Mouse (Mus musculus): ENCODE measurements at regions not wholly inside any gene's neighbourhood (a gene's known extent, or its start where the extent isn't known, plus 50 kb on each side); places are given as distances from the start of the nearest gene placed in this dataset.
A peak's percentile ranks its signal among the peaks of the same experiment; 100 is the strongest.

GRCm38 (mm10) chr3:8751356-8751755 is 858.5 kb downstream of the Zfp704 start:
- DNase-seq (ENCODE audit: low spot score), result no peak

- no peak for DNase-seq (ENCODE audit: low spot score)
These were observed 859.0 kb downstream of the Zfp704 start for GRCm38 (mm10) chr3:8750858-8751257.

- DNase-seq (ENCODE audit: low spot score), result no peak
These were observed 859.7 kb downstream of the Zfp704 start for GRCm38 (mm10) chr3:8750162-8750561.

GRCm38 (mm10) chr3:8747201-8747600 is 862.7 kb downstream of the Zfp704 start:
- no peak for DNase-seq (ENCODE audit: low spot score)

- DNase-seq (ENCODE audit: low spot score), result no peak
These were observed 863.2 kb downstream of the Zfp704 start for GRCm38 (mm10) chr3:8746677-8747076.

- DNase-seq (ENCODE audit: low spot score), result no peak
These were observed 863.8 kb downstream of the Zfp704 start for GRCm38 (mm10) chr3:8746037-8746436.

- DNase-seq (ENCODE audit: low spot score), result no peak
These were observed 865.0 kb downstream of the Zfp704 start for GRCm38 (mm10) chr3:8744857-8745256.

GRCm38 (mm10) chr3:8743650-8744049 is 866.2 kb downstream of the Zfp704 start:
- no peak for DNase-seq (ENCODE audit: low spot score)

- DNase-seq (ENCODE audit: low spot score), result no peak
These were observed 868.4 kb downstream of the Zfp704 start for GRCm38 (mm10) chr3:8741266-8742023.

- no peak for DNase-seq (ENCODE audit: low spot score)
These were observed 869.2 kb downstream of the Zfp704 start for GRCm38 (mm10) chr3:8740710-8741109.

GRCm38 (mm10) chr3:8739299-8739698 is 870.6 kb downstream of the Zfp704 start:
- no peak for DNase-seq (ENCODE audit: low spot score)

GRCm38 (mm10) chr3:8736239-8736953 is 873.5 kb downstream of the Zfp704 start:
- DNase-seq (ENCODE audit: low spot score), result no peak

GRCm38 (mm10) chr3:8734096-8734495 is 875.8 kb downstream of the Zfp704 start:
- no peak for DNase-seq (ENCODE audit: low spot score)

GRCm38 (mm10) chr3:8731398-8731797 is 878.5 kb downstream of the Zfp704 start:
- DNase-seq (ENCODE audit: low spot score), result no peak

GRCm38 (mm10) chr3:8721628-8722594 is 888.0 kb downstream of the Zfp704 start:
- DNase-seq (ENCODE audit: low spot score), result no peak

- no peak for DNase-seq (ENCODE audit: low spot score)
These were observed 889.2 kb downstream of the Zfp704 start for GRCm38 (mm10) chr3:8720586-8721100.

- peak; percentile 60 for DNase-seq (ENCODE audit: low spot score)
These were observed 891.7 kb downstream of the Zfp704 start for GRCm38 (mm10) chr3:8718206-8718605.

- DNase-seq (ENCODE audit: low spot score), result peak; percentile 13
These were observed 892.5 kb downstream of the Zfp704 start for GRCm38 (mm10) chr3:8717334-8717812.

Measured in T-cell, adult 2 months (primary cell).